Mouse (Mus musculus) testis, adult 2 months (tissue): Measurements from ENCODE around the gene Rsph9.

Source experiments
- CTCF ChIP-seq: fragments of 200-500 bp; IDR thresholded peaks from 2 replicates; pipeline ENCODE4 v1.5.1; 2012; ENCODE audit warnings: low read depth, mild to moderate bottlenecking, inconsistent platforms, low read length, moderate library complexity; ENCODE audit not compliant: control insufficient read depth, insufficient read depth, insufficient replicate concordance
- POLR2A ChIP-seq: fragments of 200-500 bp; IDR thresholded peaks from 2 replicates; pipeline ENCODE4 v1.6.1; 2012; ENCODE audit warnings: low read depth, mild to moderate bottlenecking, inconsistent platforms, low read length, moderate library complexity; ENCODE audit not compliant: control insufficient read depth

DNA sequence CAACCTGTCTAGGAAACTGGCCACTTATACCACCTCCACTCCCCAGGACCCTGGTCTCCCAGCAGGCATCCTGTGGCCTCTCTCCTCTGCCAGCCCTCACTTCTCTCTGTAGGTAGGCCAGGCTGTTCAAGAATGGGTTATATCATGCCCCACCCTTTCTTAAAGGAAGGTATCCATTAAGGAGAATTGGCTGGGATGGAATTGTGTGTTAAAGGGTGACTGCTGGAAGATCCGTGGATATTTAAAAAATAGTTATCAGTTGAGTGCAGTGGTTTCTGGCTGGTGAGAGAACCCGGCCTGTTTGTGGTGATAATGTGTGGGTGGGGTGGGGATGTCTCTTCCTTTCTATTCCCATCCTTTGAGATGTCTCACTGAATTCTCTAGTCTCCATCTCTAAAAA, 15.2 kb upstream of the Rsph9 start:
- no peak; the same call in 1 of the 2 replicates for TF ChIP-seq POLR2A
- TF ChIP-seq CTCF, result no peak
